Mouse (Mus musculus) MEL (cell line): Measurements from ENCODE around the gene Baiap2. TPM values are rescaled to one million over a fixed set of nuclear protein-coding genes. Genes with fewer than 3 reads are reported as not detected.

Experiments used
- DNase-seq: peaks from one replicate; pipeline ENCODE4 v3.0.0; 2011; ENCODE audit warnings: low read depth, low spot score
- H3K27ac ChIP-seq: 2 replicates; pipeline ENCODE4 v1.5.1; 2012; ENCODE audit warnings: low read depth, mild to moderate bottlenecking, control low read depth, low read length, moderate library complexity; ENCODE audit not compliant: control insufficient read depth
- H3K27me3 ChIP-seq, 2 experiments: fragments of 150-350 bp in 1 of 2; sonication (generic) in 1 of 2; 2 replicates each; pipeline ENCODE4 v1.6.1; 2012; ENCODE audit warnings: low read length in 2 of 2, mild to moderate bottlenecking in 2 of 2, improper control_type of control experiment in 1 of 2, moderate library complexity in 1 of 2; ENCODE audit not compliant: insufficient read depth in 2 of 2, control insufficient read depth in 1 of 2
- H3K36me3 ChIP-seq, 2 experiments: 2 replicates each; pipeline ENCODE4 v1.6.1; 2012 to 2014; ENCODE audit warnings: low read length in 2 of 2, improper control_type of control experiment in 1 of 2, inconsistent platforms in 1 of 2, mild to moderate bottlenecking in 1 of 2; ENCODE audit not compliant: insufficient read depth in 2 of 2, control insufficient read depth in 1 of 2
- H3K4me1 ChIP-seq, 2 experiments: fragments of 150-350 bp in 1 of 2; sonication (generic) in 1 of 2; 2 replicates each; pipeline ENCODE4 v1.6.1; 2012; ENCODE audit warnings: low read length in 2 of 2, improper control_type of control experiment in 1 of 2, mild to moderate bottlenecking in 1 of 2; ENCODE audit not compliant: insufficient read depth in 2 of 2, control insufficient read depth in 1 of 2
- H3K4me3 ChIP-seq, 2 experiments: fragments of 150-350 bp in 1 of 2; sonication (generic) in 1 of 2; 2 replicates each; pipeline ENCODE4 v1.5.1; 2012; ENCODE audit warnings: low read depth in 2 of 2, low read length in 2 of 2, mild to moderate bottlenecking in 2 of 2, moderate library complexity in 2 of 2, control low read depth in 1 of 2, improper control_type of control experiment in 1 of 2; ENCODE audit not compliant: control insufficient read depth in 1 of 2, insufficient read depth in 1 of 2
- H3K79me2 ChIP-seq: 2 replicates; pipeline ENCODE4 v1.6.1; 2012; ENCODE audit warnings: mild to moderate bottlenecking, low read length, moderate library complexity; ENCODE audit not compliant: control insufficient read depth, poor library complexity, insufficient read depth
- H3K9ac ChIP-seq: 2 replicates; pipeline ENCODE4 v1.6.1; 2012; ENCODE audit warnings: low read depth, mild to moderate bottlenecking, control low read depth, low read length, moderate library complexity; ENCODE audit not compliant: control insufficient read depth, poor library complexity, severe bottlenecking
- H3K9me3 ChIP-seq: fragments of 150-350 bp; sonication (generic); replicated peaks from 2 replicates; pipeline ENCODE4 v1.6.1; 2012; ENCODE audit warnings: mild to moderate bottlenecking, low read length, improper control_type of control experiment, moderate library complexity; ENCODE audit not compliant: insufficient read depth
- CHD1 ChIP-seq: IDR thresholded peaks from 2 replicates; pipeline ENCODE4 v1.6.1; 2012; ENCODE audit warnings: low read depth, mild to moderate bottlenecking, inconsistent platforms, low read length, improper control_type of control experiment
- CHD2 ChIP-seq: IDR thresholded peaks from 2 replicates; pipeline ENCODE4 v1.6.1; 2011; ENCODE audit warnings: low read length, improper control_type of control experiment
- CTCF ChIP-seq, 3 experiments: IDR thresholded peaks in 2 of 3; conservative IDR thresholded peaks in 1 of 3; 2 replicates each; pipeline ENCODE4 v1.5.1; 2011 to 2012; ENCODE audit warnings: low read length in 3 of 3, low read depth in 2 of 3, mild to moderate bottlenecking in 2 of 3, improper control_type of control experiment in 1 of 3, inconsistent platforms in 1 of 3, mixed read lengths in 1 of 3, moderate library complexity in 1 of 3; ENCODE audit not compliant: control insufficient read depth in 1 of 3, insufficient read depth in 1 of 3, poor library complexity in 1 of 3, severe bottlenecking in 1 of 3
- ELF1 ChIP-seq: IDR thresholded peaks from 2 replicates; pipeline ENCODE4 v1.6.1; 2014; ENCODE audit warnings: low read depth, mild to moderate bottlenecking, inconsistent platforms, low read length, improper control_type of control experiment, moderate library complexity
- EP300 ChIP-seq, 2 experiments: IDR thresholded peaks; 2 replicates each; pipeline ENCODE4 v1.6.1; 2011; ENCODE audit warnings: improper control_type of control experiment in 2 of 2, low read length in 2 of 2, low read depth in 1 of 2, mild to moderate bottlenecking in 1 of 2
- GABPA ChIP-seq: IDR thresholded peaks from 2 replicates; pipeline ENCODE4 v1.6.1; 2012; ENCODE audit warnings: low read depth, mild to moderate bottlenecking, inconsistent platforms, low read length, improper control_type of control experiment, moderate library complexity
- GATA1 ChIP-seq: IDR thresholded peaks from 2 replicates; pipeline ENCODE4 v1.6.1; 2011; ENCODE audit warnings: low read depth, low read length, improper control_type of control experiment
- HCFC1 ChIP-seq: IDR thresholded peaks from 2 replicates; pipeline ENCODE4 v1.6.1; 2012; ENCODE audit warnings: low read depth, mild to moderate bottlenecking, inconsistent platforms, low read length, improper control_type of control experiment, moderate library complexity
- MAFK ChIP-seq: IDR thresholded peaks from 2 replicates; pipeline ENCODE4 v1.6.1; 2011; ENCODE audit warnings: low read depth, mild to moderate bottlenecking, low read length, improper control_type of control experiment, borderline replicate concordance
- MAX ChIP-seq: IDR thresholded peaks from 2 replicates; pipeline ENCODE4 v1.6.1; 2011; ENCODE audit warnings: low read length, improper control_type of control experiment
- MAZ ChIP-seq: IDR thresholded peaks from 2 replicates; pipeline ENCODE4 v1.6.1; 2012; ENCODE audit warnings: low read depth, mild to moderate bottlenecking, inconsistent platforms, low read length, improper control_type of control experiment
- MEF2A ChIP-seq: IDR thresholded peaks from 2 replicates; pipeline ENCODE4 v1.6.1; 2014; ENCODE audit warnings: low read depth, mild to moderate bottlenecking, inconsistent platforms, low read length, improper control_type of control experiment; ENCODE audit not compliant: poor library complexity, insufficient replicate concordance, severe bottlenecking; ENCODE audit errors: extremely low read depth
- MXI1 ChIP-seq: IDR thresholded peaks from 2 replicates; pipeline ENCODE4 v1.6.1; 2011; ENCODE audit warnings: mild to moderate bottlenecking, low read depth, low read length, improper control_type of control experiment
- MYB ChIP-seq: IDR thresholded peaks from 2 replicates; pipeline ENCODE4 v1.6.1; 2011; ENCODE audit warnings: mild to moderate bottlenecking, low read depth, low read length, improper control_type of control experiment
- MYC ChIP-seq: IDR thresholded peaks from 2 replicates; pipeline ENCODE4 v1.6.1; 2011; ENCODE audit warnings: low read depth, mild to moderate bottlenecking, low read length, improper control_type of control experiment, moderate library complexity
- NELFE ChIP-seq: IDR thresholded peaks from 2 replicates; pipeline ENCODE4 v1.6.1; 2011; ENCODE audit warnings: low read depth, low read length, improper control_type of control experiment
- POLR2A ChIP-seq, 2 experiments: IDR thresholded peaks; 2 replicates each; pipeline ENCODE4 v1.6.1; 2011 to 2012; ENCODE audit warnings: low read length in 2 of 2, mild to moderate bottlenecking in 2 of 2, control low read depth in 1 of 2, improper control_type of control experiment in 1 of 2, low read depth in 1 of 2, moderate library complexity in 1 of 2; ENCODE audit not compliant: control insufficient read depth in 1 of 2, insufficient read depth in 1 of 2, poor library complexity in 1 of 2
- POLR2AphosphoS5 ChIP-seq: IDR thresholded peaks from 2 replicates; pipeline ENCODE4 v1.6.1; 2012; ENCODE audit warnings: low read depth, borderline replicate concordance, mild to moderate bottlenecking, inconsistent platforms, low read length, moderate library complexity, mixed read lengths
- RAD21 ChIP-seq: IDR thresholded peaks from 2 replicates; pipeline ENCODE4 v1.6.1; 2011; ENCODE audit warnings: mild to moderate bottlenecking, low read depth, low read length, improper control_type of control experiment
- RCOR1 ChIP-seq: IDR thresholded peaks from 2 replicates; pipeline ENCODE4 v1.6.1; 2012; ENCODE audit warnings: low read depth, mild to moderate bottlenecking, inconsistent platforms, low read length, improper control_type of control experiment
- SIN3A ChIP-seq: IDR thresholded peaks from 2 replicates; pipeline ENCODE4 v1.6.1; 2012; ENCODE audit warnings: low read length, improper control_type of control experiment, inconsistent platforms
- SMC3 ChIP-seq: IDR thresholded peaks from 2 replicates; pipeline ENCODE4 v1.6.1; 2011; ENCODE audit warnings: low read depth, low read length, improper control_type of control experiment
- TAL1 ChIP-seq: IDR thresholded peaks from 2 replicates; pipeline ENCODE4 v1.6.1; 2012; ENCODE audit warnings: mild to moderate bottlenecking, inconsistent platforms, low read length, moderate library complexity, mixed read lengths
- TBP ChIP-seq: IDR thresholded peaks from 2 replicates; pipeline ENCODE4 v1.8.0; 2011; ENCODE audit warnings: low read depth, low read length, improper control_type of control experiment
- TCF12 ChIP-seq: IDR thresholded peaks from 2 replicates; pipeline ENCODE4 v1.6.1; 2014; ENCODE audit warnings: low read depth, mild to moderate bottlenecking, inconsistent platforms, low read length, improper control_type of control experiment, moderate library complexity
- USF2 ChIP-seq, 2 experiments: IDR thresholded peaks; 2 replicates each; pipeline ENCODE4 v1.6.1; 2011 to 2012; ENCODE audit warnings: improper control_type of control experiment in 2 of 2, low read length in 2 of 2, borderline replicate concordance in 1 of 2, inconsistent platforms in 1 of 2, low read depth in 1 of 2, mild to moderate bottlenecking in 1 of 2; ENCODE audit not compliant: insufficient read depth in 1 of 2
- ZMIZ1 ChIP-seq: IDR thresholded peaks from 2 replicates; pipeline ENCODE4 v1.6.1; 2012; ENCODE audit warnings: low read depth, mild to moderate bottlenecking, inconsistent platforms, low read length, improper control_type of control experiment, moderate library complexity
- polyA plus RNA-seq, 2 experiments: library from polyadenylated mRNA; stranded (reverse) in 1 of 2; unstranded in 1 of 2; fragments of >175 nt in 1 of 2; fragments of >200 nt in 1 of 2; gene quantifications; 2 replicates each; pipeline versions ENCODE4 v1.2.1 to v1.2.4; 2012; ENCODE audit warnings: low replicate concordance in 2 of 2, low read depth in 1 of 2; ENCODE audit not compliant: insufficient read length in 2 of 2, insufficient read depth in 1 of 2, missing spikeins in 1 of 2
- total RNA-seq: library from RNA; depleted of rRNA; stranded (reverse); fragments of 300-350 nt; gene quantifications from 2 replicates; pipeline ENCODE4 v1.2.3, GENCODE M21; 2012

The Baiap2 gene
- total and polyA plus RNA-seq, 3 experiments = 27.5 to 31.3 TPM; not detected in 1

DNA sequence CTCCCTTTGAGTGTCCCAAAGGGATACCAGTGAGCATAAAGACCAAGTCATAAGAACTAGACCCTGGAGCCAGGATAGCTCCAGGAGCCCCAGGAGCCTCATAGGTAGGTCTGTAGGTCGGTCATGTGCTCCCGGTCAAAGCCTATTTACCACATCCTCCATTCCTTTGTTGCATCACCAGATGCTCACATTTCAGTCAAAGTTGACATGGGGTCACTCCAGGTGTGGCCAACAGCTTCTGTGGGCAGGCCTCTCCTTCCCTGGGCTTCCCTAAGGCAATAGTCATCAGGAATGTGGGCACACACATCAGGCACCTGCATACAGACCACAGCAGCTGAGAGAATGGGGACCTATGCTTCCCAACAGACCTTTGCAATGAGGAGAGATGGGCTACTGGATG, 25.3 kb downstream of the Baiap2 start:
- Histone ChIP-seq H3K79me2 (no peaks in the 10 kb centered on the region), H3K9ac (no peak overlapping the region), H3K4me1 (no peaks in the 10 kb centered on the region), H3K27ac (no peak overlapping the region), H3K27me3 (no peaks in the 10 kb centered on the region), H3K9me3 (no peaks in the 10 kb centered on the region), H3K36me3 (no peaks in the 10 kb centered on the region), H3K4me3 (no peak overlapping the region)
- TF ChIP-seq SIN3A (no peak), MEF2A (no peak), POLR2A (IDR thresholded peaks at IDR 0.05; ENCODE audit: control insufficient read depth in 1 of 2, insufficient read depth in 1 of 2, low read depth in 1 of 2, low read length in 2 of 2, poor library complexity in 1 of 2) (no peak), ELF1 (no peak), GATA1 (no peak), CHD1 (no peak), MYB (no peak), HCFC1 (no peak), NELFE (no peak), MAX (no peak), TCF12 (no peak), MAFK (no peak), RAD21 (no peak), MAZ (no peak), USF2 (IDR thresholded peaks at IDR 0.05; ENCODE audit: borderline replicate concordance in 1 of 2, insufficient read depth in 1 of 2, low read depth in 1 of 2, low read length in 2 of 2) (no peak), ZMIZ1 (no peak), POLR2AphosphoS5 (no peak), EP300 (IDR thresholded peaks at IDR 0.05; ENCODE audit: low read depth in 1 of 2, low read length in 2 of 2) (no peak), MXI1 (no peak)
- DNase-seq = no peak

GRCm38 (mm10) chr11:119970021-119970851, 27.7 kb downstream of the Baiap2 start:
- Histone ChIP-seq H3K4me3 (no peak overlapping the region), H3K79me2 (no peaks in the 10 kb centered on the region), H3K9ac (no peak overlapping the region), H3K36me3 (no peaks in the 10 kb centered on the region), H3K27me3 (no peaks in the 10 kb centered on the region), H3K4me1 (no peaks in the 10 kb centered on the region), H3K27ac (no peak overlapping the region), H3K9me3 (no peaks in the 10 kb centered on the region)
- TF ChIP-seq CHD2 (no peak), USF2 (IDR thresholded peaks at IDR 0.05; ENCODE audit: borderline replicate concordance in 1 of 2, insufficient read depth in 1 of 2, low read depth in 1 of 2, low read length in 2 of 2) (no peak), GABPA (no peak), TBP (no peak), MYC (no peak), RCOR1 (no peak), SIN3A (no peak), MXI1 (no peak), CHD1 (no peak), TAL1 (no peak), SMC3 (no peak), HCFC1 (no peak), CTCF (IDR thresholded peaks at IDR 0.05 in 2 of 3, conservative IDR thresholded peaks at IDR 0.05 in 1 of 3; ENCODE audit: control insufficient read depth in 1 of 3, insufficient read depth in 1 of 3, low read depth in 2 of 3, low read length in 3 of 3, poor library complexity in 1 of 3, severe bottlenecking in 1 of 3) (no peak), POLR2A (IDR thresholded peaks at IDR 0.05; ENCODE audit: control insufficient read depth in 1 of 2, insufficient read depth in 1 of 2, low read depth in 1 of 2, low read length in 2 of 2, poor library complexity in 1 of 2) (no peak)
- no peak for DNase-seq
